Mouse (Mus musculus) CH12.LX (cell line): ENCODE results near the gene Bfsp2. TPM values are rescaled to one million over a fixed set of nuclear protein-coding genes. Genes with fewer than 3 reads are reported as not detected.

Experiments
- DNase-seq: peaks from one replicate; pipeline ENCODE4 v3.0.0-alpha.2; 2013; ENCODE audit errors: extremely low read depth
- H3K27ac ChIP-seq: 2 replicates; pipeline ENCODE4 v1.5.1; 2012; ENCODE audit warnings: low read depth, mild to moderate bottlenecking, control low read depth, moderate library complexity; ENCODE audit not compliant: insufficient read depth
- H3K27me3 ChIP-seq: replicated peaks from 2 replicates; pipeline ENCODE3; 2012; ENCODE audit warnings: inconsistent platforms
- H3K36me3 ChIP-seq, 2 experiments: replicated peaks in 1 of 2; 2 replicates each; pipeline versions ENCODE3 to v1.6.1; 2012; ENCODE audit warnings: inconsistent platforms in 1 of 2, low read length in 1 of 2, mild to moderate bottlenecking in 1 of 2, mixed read lengths in 1 of 2, moderate library complexity in 1 of 2; ENCODE audit not compliant: control insufficient read depth in 1 of 2, insufficient read depth in 1 of 2
- H3K4me1 ChIP-seq, 2 experiments: 2 replicates each; pipeline ENCODE4 v1.6.1; 2012; ENCODE audit warnings: inconsistent platforms in 1 of 2, moderate library complexity in 1 of 2; ENCODE audit not compliant: insufficient read depth in 2 of 2, control insufficient read depth in 1 of 2
- H3K4me2 ChIP-seq: 2 replicates; pipeline ENCODE4 v1.6.1; 2012; ENCODE audit warnings: low read depth, mild to moderate bottlenecking, control low read depth; ENCODE audit not compliant: poor library complexity, insufficient read depth, severe bottlenecking
- H3K4me3 ChIP-seq, 3 experiments: fragments of 150-350 bp in 1 of 3; sonication (generic) in 1 of 3; replicated peaks in 1 of 3; 2 replicates each; pipeline versions ENCODE3 to v1.5.1; 2011 to 2012; ENCODE audit warnings: low read depth in 2 of 3, low read length in 2 of 3, mild to moderate bottlenecking in 2 of 3, moderate library complexity in 2 of 3, control low read depth in 1 of 3, improper control_type of control experiment in 1 of 3, inconsistent platforms in 1 of 3, mixed read lengths in 1 of 3; ENCODE audit not compliant: poor library complexity in 1 of 3
- H3K79me2 ChIP-seq: replicated peaks from 2 replicates; pipeline ENCODE4 v1.6.1; 2012; ENCODE audit warnings: mild to moderate bottlenecking, moderate library complexity; ENCODE audit not compliant: control insufficient read depth, poor library complexity, insufficient read depth, severe bottlenecking; ENCODE audit errors: extremely low read depth
- H3K9ac ChIP-seq: 2 replicates; pipeline ENCODE4 v1.6.1; 2012; ENCODE audit warnings: low read depth, mild to moderate bottlenecking, control low read depth, moderate library complexity; ENCODE audit not compliant: insufficient read depth
- H3K9me3 ChIP-seq: replicated peaks from 2 replicates; pipeline ENCODE3; 2012; ENCODE audit warnings: low read length, inconsistent platforms, mixed read lengths
- BHLHE40 ChIP-seq: IDR thresholded peaks from 2 replicates; pipeline ENCODE4 v1.6.1; 2011; ENCODE audit warnings: mild to moderate bottlenecking, low read depth, low read length, improper control_type of control experiment
- CHD1 ChIP-seq: IDR thresholded peaks from 2 replicates; pipeline ENCODE4 v1.6.1; 2012; ENCODE audit warnings: low read depth, low read length, improper control_type of control experiment, inconsistent platforms
- CHD2 ChIP-seq: IDR thresholded peaks from 2 replicates; pipeline ENCODE4 v1.6.1; 2011; ENCODE audit warnings: low read length, improper control_type of control experiment
- E2F4 ChIP-seq: IDR thresholded peaks from 2 replicates; pipeline ENCODE4 v1.6.1; 2011; ENCODE audit warnings: low read depth, low read length, improper control_type of control experiment; ENCODE audit not compliant: insufficient replicate concordance
- ELF1 ChIP-seq: IDR thresholded peaks from 2 replicates; pipeline ENCODE4 v1.6.1; 2014; ENCODE audit warnings: low read depth, mild to moderate bottlenecking, inconsistent platforms, low read length, improper control_type of control experiment
- ETS1 ChIP-seq: conservative IDR thresholded peaks from 2 replicates; pipeline ENCODE4 v1.6.1; 2012; ENCODE audit warnings: low read depth, mild to moderate bottlenecking, inconsistent platforms, low read length, improper control_type of control experiment, moderate library complexity
- HCFC1 ChIP-seq: IDR thresholded peaks from 2 replicates; pipeline ENCODE4 v1.6.1; 2012; ENCODE audit warnings: low read depth, mild to moderate bottlenecking, inconsistent platforms, low read length, improper control_type of control experiment
- IRF4 ChIP-seq: IDR thresholded peaks from 2 replicates; pipeline ENCODE4 v1.6.1; 2014; ENCODE audit warnings: low read depth, mild to moderate bottlenecking, inconsistent platforms, low read length, improper control_type of control experiment
- JUN ChIP-seq: IDR thresholded peaks from 2 replicates; pipeline ENCODE4 v1.6.1; 2011; ENCODE audit warnings: low read depth, mild to moderate bottlenecking, low read length, improper control_type of control experiment, moderate library complexity; ENCODE audit not compliant: insufficient read depth
- MAFK ChIP-seq: IDR thresholded peaks from 2 replicates; pipeline ENCODE4 v1.6.1; 2011; ENCODE audit warnings: low read length, improper control_type of control experiment; ENCODE audit not compliant: insufficient replicate concordance
- MAX ChIP-seq: IDR thresholded peaks from 2 replicates; pipeline ENCODE4 v1.6.1; 2011; ENCODE audit warnings: low read length, improper control_type of control experiment
- MAZ ChIP-seq: IDR thresholded peaks from 2 replicates; pipeline ENCODE4 v1.6.1; 2012; ENCODE audit warnings: low read depth, mild to moderate bottlenecking, inconsistent platforms, low read length, improper control_type of control experiment, moderate library complexity
- MXI1 ChIP-seq: IDR thresholded peaks from 2 replicates; pipeline ENCODE4 v1.6.1; 2011; ENCODE audit warnings: mild to moderate bottlenecking, low read depth, low read length, improper control_type of control experiment
- MYC ChIP-seq: IDR thresholded peaks from 2 replicates; pipeline ENCODE4 v1.6.1; 2011; ENCODE audit warnings: low read depth, mild to moderate bottlenecking, improper control_type of control experiment, low read length
- NELFE ChIP-seq: IDR thresholded peaks from 2 replicates; pipeline ENCODE4 v1.6.1; 2011; ENCODE audit warnings: low read depth, low read length, improper control_type of control experiment
- POLR2A ChIP-seq: IDR thresholded peaks from 2 replicates; pipeline ENCODE4 v1.6.1; 2011; ENCODE audit warnings: low read depth, mild to moderate bottlenecking, improper control_type of control experiment, low read length
- POLR2AphosphoS2 ChIP-seq: IDR thresholded peaks from 2 replicates; pipeline ENCODE4 v1.6.1; 2011; ENCODE audit warnings: low read depth, low read length, improper control_type of control experiment
- RAD21 ChIP-seq: IDR thresholded peaks from 2 replicates; pipeline ENCODE4 v1.6.1; 2011; ENCODE audit warnings: low read depth, mild to moderate bottlenecking, low read length, improper control_type of control experiment, moderate library complexity
- SIN3A ChIP-seq: IDR thresholded peaks from 2 replicates; pipeline ENCODE4 v1.6.1; 2012; ENCODE audit warnings: low read length, improper control_type of control experiment, inconsistent platforms
- TBP ChIP-seq: conservative IDR thresholded peaks from 2 replicates; pipeline ENCODE4 v1.6.1; 2011; ENCODE audit warnings: low read depth, low read length, improper control_type of control experiment
- TCF12 ChIP-seq: IDR thresholded peaks from 2 replicates; pipeline ENCODE4 v1.6.1; 2014; ENCODE audit warnings: low read depth, mild to moderate bottlenecking, inconsistent platforms, low read length, improper control_type of control experiment
- USF1 ChIP-seq: IDR thresholded peaks from 2 replicates; pipeline ENCODE4 v1.6.1; 2014; ENCODE audit warnings: low read depth, mild to moderate bottlenecking, inconsistent platforms, low read length, improper control_type of control experiment
- ZC3H11A ChIP-seq: IDR thresholded peaks from 2 replicates; pipeline ENCODE4 v1.6.1; 2012; ENCODE audit warnings: low read depth, mild to moderate bottlenecking, inconsistent platforms, low read length, improper control_type of control experiment
- dilution Hi-C: fragments of 300-500 bp; cut with MboI; formaldehyde crosslinking; loops from 2 replicates; pipeline ENCODE4 v1.14.3; 2020; ENCODE audit warnings: low sequenced_read_pairs; ENCODE audit not compliant: extremely low pct_unique_long_range_greater_than_20kb, extremely low pct_ligation_motif_present
- in situ Hi-C: fragments of 300-500 bp; cut with MboI; formaldehyde crosslinking; loops from 3 replicates; pipeline ENCODE4 v1.14.3; 2019; ENCODE audit warnings: low sequenced_read_pairs, low pct_ligation_motif_present, low pct_unique_long_range_greater_than_20kb, mixed read lengths
- polyA plus RNA-seq: library from polyadenylated mRNA; unstranded; fragments of >175 nt; gene quantifications from 2 replicates; pipeline ENCODE4 v1.2.1, GENCODE M21; 2012; ENCODE audit warnings: low read depth; ENCODE audit not compliant: insufficient read length
- total RNA-seq, 2 experiments: library from RNA; depleted of rRNA; stranded (reverse); fragments of 300-350 nt in 1 of 2; fragments of >200 nt in 1 of 2; gene quantifications; 2 replicates each; pipeline ENCODE4 v1.2.3; 2012 to 2014

Bfsp2 gene
- total and polyA plus RNA-seq, 3 experiments: 0.64 to 4.8 (median 3.4) TPM

- H3K79me2 ChIP-seq: no peaks in the 10 kb centered on the region
- H3K27ac ChIP-seq: no peak overlapping the region
- DNase-seq: no peak
- peaks cover 22% of the 10 kb centered on the region for H3K27me3 ChIP-seq
- no peak for TF ChIP-seq TBP
- no peak for TF ChIP-seq MYC
- no peak for TF ChIP-seq CHD2
- TF ChIP-seq MAFK: no peak
- no peak for TF ChIP-seq SIN3A
- no peak for TF ChIP-seq ELF1
- no peak for TF ChIP-seq TCF12
- TF ChIP-seq ZC3H11A: no peak
- TF ChIP-seq POLR2A: no peak
- no peak for TF ChIP-seq JUN
- TF ChIP-seq NELFE: no peak
- dilution Hi-C loops: no loop called here
- no peaks in the 10 kb centered on the region for H3K4me1 ChIP-seq
- H3K9ac ChIP-seq: no peak overlapping the region
- H3K4me3 ChIP-seq: no peak overlapping the region
- no peak overlapping the region for H3K4me2 ChIP-seq
- no peaks in the 10 kb centered on the region for H3K36me3 ChIP-seq
- in situ Hi-C loops: no loop called here
- H3K9me3 ChIP-seq: no peaks in the 10 kb centered on the region
Observed at GRCm38 (mm10) chr9:103512257-103512656, 32.0 kb upstream of the Bfsp2 start.

DNA sequence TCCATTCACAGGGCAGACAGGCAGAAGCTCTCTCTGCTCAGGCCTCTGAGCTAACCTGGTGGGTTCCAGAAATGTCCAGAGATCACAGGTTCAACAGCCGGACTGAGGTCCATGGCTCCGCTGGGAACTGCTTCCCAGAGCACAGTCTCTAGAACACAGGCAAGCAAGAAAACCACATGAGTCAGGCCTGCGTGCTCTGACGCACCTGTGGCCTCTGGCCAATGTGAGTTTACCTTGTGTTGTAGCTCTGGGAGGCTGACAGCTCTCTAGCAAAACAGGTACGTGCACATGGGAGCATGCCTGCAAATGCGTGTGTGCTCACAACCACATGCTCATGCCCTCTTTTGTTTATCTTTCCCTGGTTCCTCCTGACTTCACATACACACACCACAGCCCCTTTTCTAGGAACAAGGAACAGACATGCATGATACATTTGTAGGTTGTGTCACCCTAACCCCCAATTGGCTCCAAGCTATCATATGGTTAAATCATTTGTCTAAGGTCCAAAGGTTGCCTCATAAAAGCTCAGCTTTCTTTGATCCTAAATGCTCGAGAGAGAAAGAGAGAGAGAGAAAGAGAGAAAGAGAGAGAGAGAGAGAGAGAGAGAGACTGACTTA, 26.9 kb upstream of the Bfsp2 start:
- no peaks in the 10 kb centered on the region for H3K79me2 ChIP-seq
- H3K36me3 ChIP-seq: no peaks in the 10 kb centered on the region
- H3K9ac ChIP-seq: no peak overlapping the region
- no peak overlapping the region for H3K27ac ChIP-seq
- in situ Hi-C loops (no loop called here), dilution Hi-C loops (no loop called here)
- H3K4me2 ChIP-seq: no peak overlapping the region
- no peaks in the 10 kb centered on the region for H3K9me3 ChIP-seq
- no peak overlapping the region for H3K4me3 ChIP-seq
- peaks cover 9 to 37% of the 10 kb centered on the region in 2 experiments for H3K4me1 ChIP-seq
- peaks cover 11% of the 10 kb centered on the region for H3K27me3 ChIP-seq
- no peak for TF ChIP-seq IRF4
- no peak for TF ChIP-seq CHD1
- no peak for TF ChIP-seq HCFC1
- TF ChIP-seq POLR2AphosphoS2: no peak
- no peak for TF ChIP-seq RAD21
- TF ChIP-seq SIN3A: no peak
- no peak for TF ChIP-seq USF1
- TF ChIP-seq E2F4: no peak
- TF ChIP-seq NELFE: no peak
- no peak for TF ChIP-seq BHLHE40
- TF ChIP-seq ETS1: no peak
- no peak for TF ChIP-seq MAZ
- no peak for TF ChIP-seq MAX
- no peak for TF ChIP-seq CHD2
- no peak for TF ChIP-seq MXI1
- peak; percentile 1 for DNase-seq
